Mouse (Mus musculus) left cerebral cortex, postnatal 14 days (tissue): ENCODE results near the gene Stxbp2. TPM values are rescaled to one million over a fixed set of nuclear protein-coding genes. Genes with fewer than 3 reads are reported as not detected.
"Not testable (repeated sequence)": the region's sequence is repeated elsewhere in the genome, so short reads cannot be mapped to it uniquely, and the experiment has no call there.

ENCODE experiments used
- DNase-seq, 2 experiments: peaks; one replicate each; pipeline ENCODE4 v3.0.0; 2021 to 2022; ENCODE audit warnings: low spot score in 2 of 2, mixed read lengths in 1 of 2
- intact Hi-C: fragments of 180-260 bp; cut with DNase I; formaldehyde crosslinking; loops from one replicate; pipeline ENCODE4 v1.15.1; 2025
- long read RNA-seq, 2 experiments: library from polyadenylated mRNA; stranded (forward); transcript quantifications; one replicate each; pipeline ENCODE4 v2.0.0; 2021
- total RNA-seq, 2 experiments: library from RNA; stranded (reverse); gene quantifications; 2 replicates each; pipeline ENCODE4 v1.2.3; 2021

Stxbp2 gene
- 10 to 100 TPM; 39.2 to 50.8 TPM for total RNA-seq
- long read RNA-seq, experiment 1, partial matches to known transcripts: 2 of 23 reads
- long read RNA-seq, experiment 1, other reads (novel, unspliced or antisense): 19 of 23 reads
- long read RNA-seq, experiment 2, partial matches to known transcripts: 2 of 20 reads
- long read RNA-seq, experiment 2, other reads (novel, unspliced or antisense): 17 of 20 reads

DNA sequence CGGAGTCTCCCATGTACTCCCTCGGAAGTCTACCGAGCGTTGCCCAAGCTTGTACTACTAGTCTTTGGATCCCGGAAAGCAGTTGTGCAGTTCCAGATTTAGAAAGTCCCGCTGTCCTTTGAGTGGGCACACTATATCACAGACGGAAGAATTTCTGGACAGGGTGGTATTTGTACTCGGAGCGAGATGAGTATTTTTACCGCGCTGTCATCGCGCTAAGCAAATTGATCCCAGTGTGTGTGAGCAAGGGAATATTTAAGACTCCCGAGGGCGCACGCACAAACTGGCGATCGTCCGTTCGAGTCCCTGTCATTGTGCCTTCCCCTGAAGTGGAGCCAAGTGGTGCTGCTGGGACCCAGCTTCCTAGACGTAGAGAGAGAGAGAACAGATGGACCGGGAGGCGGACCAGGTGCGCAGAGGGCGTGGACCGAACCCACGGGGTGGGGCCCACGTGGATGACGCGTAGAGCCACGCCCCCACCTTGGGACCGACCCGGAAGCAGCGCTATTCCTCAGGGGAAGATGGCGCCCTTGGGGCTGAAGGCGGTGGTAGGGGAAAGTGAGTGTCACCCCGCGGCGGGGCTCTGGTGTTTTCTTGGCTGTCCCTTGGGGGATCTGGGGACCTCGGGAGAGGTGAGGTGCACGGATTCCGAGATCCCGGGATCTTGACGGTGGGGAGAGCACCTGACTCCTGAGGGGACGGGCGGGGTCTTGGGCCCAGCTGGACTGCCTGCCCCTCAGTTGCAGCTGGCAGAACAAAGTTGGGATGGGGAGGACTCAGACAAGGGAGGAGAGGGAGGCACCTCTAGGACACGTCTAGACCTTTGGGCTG is at the start of gene Stxbp2:
TSS of gene Stxbp2 (plus strand) at position 309 of the 831 bp plus-strand sequence.
- intact Hi-C loops: no loop called here
- peak; percentile 65 to 85 for DNase-seq

- DNase-seq, intact Hi-C loops: not testable (repeated sequence)
Observed at GRCm38 (mm10) chr8:3581961-3582360, 48.8 kb upstream of the Stxbp2 start.

DNA sequence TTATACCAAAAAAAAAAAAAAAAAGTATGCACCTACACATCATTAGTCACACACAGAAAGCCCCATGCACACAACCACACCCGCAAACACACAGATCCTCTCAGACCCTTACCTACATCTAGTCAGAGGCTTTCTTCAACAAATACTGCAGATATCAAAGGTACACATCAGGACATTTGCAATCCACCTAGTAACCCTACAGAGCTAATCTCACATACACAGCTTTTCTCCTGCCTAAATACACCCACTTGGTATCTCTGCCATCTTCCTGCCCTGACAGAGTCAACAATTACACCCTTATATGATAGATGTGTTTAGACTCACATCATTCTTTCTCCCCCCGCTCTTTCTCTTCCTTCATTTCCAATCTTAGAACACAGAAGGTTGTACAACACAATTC is 44.3 kb upstream of the Stxbp2 start:
- no peak for DNase-seq

GRCm38 (mm10) chr8:3586993-3587390 is 43.8 kb upstream of the Stxbp2 start, which contains the start of gene Camsap3:
TSS of gene Camsap3 (plus strand) at chr8:3587293.
- no peak for DNase-seq
- intact Hi-C loops: no loop called here

More for the DNA sequence above, 44.3 kb upstream of the Stxbp2 start:
- intact Hi-C loops: no loop called here

DNA sequence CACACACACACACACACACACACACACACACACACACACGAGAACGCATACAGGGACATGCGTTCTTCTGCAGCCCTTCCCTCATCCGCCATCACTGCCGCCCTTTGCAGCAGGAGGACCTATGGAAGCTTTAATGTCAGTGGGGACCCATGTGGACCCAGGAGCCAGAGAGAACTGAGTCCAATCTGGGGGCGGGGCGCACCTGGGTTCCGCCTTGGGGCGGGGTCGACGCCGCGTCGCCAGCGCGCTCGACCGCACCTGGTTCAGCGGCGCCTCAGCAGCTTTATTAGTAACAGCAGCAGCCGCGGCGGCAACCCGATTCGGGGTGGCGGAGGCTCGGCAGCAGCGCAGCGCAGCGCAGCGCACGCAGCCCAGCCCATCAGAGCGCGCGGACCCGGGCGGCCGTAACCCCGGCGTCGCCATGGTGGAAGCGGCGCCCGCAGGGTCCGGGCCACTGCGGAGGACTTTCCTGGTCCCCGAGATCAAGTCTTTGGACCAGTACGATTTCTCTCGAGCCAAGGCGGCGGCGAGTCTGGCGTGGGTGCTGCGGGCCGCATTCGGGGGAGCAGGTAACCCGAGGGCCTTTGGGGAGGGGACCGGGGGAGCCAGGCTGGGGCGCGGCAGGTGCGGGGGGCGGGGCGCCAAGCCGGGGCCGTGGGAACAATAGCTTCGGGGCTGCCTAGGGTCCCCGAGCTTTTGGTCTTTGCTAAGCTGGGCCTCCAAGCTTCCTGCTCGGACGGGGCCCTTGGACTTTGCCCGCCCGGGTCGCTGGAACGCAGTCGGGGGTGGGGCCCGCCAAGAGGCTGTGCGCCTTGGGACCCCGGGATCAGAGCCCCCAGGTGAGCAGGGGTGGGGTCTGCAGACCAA is 43.1 kb upstream of the Stxbp2 start:
- intact Hi-C loops: no loop called here
- DNase-seq: peak; percentile 71 to 75

DNA sequence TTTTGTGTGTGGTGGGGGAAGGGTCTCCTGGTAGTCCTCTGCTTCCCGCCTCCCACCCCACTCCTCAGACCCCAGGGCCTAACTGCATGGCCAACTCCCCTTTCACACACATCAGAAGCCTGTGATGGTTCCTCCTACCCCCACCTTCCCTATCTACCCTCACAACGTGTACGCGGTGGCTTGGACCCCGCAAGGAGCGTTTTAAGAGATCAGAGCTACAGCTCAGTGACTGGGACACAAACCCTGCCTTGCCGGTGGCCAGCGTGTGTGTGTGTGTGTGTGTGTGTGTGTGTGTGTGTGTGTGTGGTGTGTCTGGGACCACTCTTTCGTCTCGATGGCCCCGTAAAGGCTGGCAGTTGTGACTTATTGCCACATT is 42.5 kb upstream of the Stxbp2 start:
- intact Hi-C loops: no loop called here
- DNase-seq: peak in 1 of 2 experiments; percentile 21

- DNase-seq: no peak
- intact Hi-C loops: no loop called here
Observed at GRCm38 (mm10) chr8:3593470-3593869, 37.3 kb upstream of the Stxbp2 start.

- intact Hi-C loops: no loop called here
- no peak for DNase-seq
Observed at GRCm38 (mm10) chr8:3594466-3594865, 36.3 kb upstream of the Stxbp2 start.

DNA sequence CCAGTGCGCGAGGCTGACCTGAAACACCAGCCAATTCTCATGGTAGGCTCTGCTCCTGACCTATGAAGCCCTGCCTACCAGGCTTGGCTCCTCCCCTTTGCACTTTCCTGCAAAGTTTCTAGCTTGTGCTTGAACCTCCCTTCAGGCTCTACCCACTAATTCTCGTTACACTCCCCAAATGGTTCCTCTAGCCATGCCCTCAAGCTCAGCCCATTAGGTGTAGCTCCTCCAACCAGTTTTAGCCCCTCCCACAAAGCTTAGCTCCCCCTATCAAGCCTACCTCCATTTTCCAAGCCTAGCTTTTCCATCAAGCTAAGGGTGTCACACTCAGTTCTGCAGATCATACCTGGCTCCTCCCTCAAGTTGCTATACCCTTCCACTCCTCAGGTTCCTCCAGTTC is 32.7 kb upstream of the Stxbp2 start:
- intact Hi-C loops: no loop called here
- no peak for DNase-seq

- DNase-seq: no peak
Observed at GRCm38 (mm10) chr8:3599219-3599618, 31.5 kb upstream of the Stxbp2 start.

GRCm38 (mm10) chr8:3600401-3600800 is 30.4 kb upstream of the Stxbp2 start:
- DNase-seq: no peak
- intact Hi-C loops: no loop called here

More at GRCm38 (mm10) chr8:3599219-3599618, 31.5 kb upstream of the Stxbp2 start:
- intact Hi-C loops: no loop called here

GRCm38 (mm10) chr8:3603439-3603838 is 27.3 kb upstream of the Stxbp2 start:
- intact Hi-C loops: no loop called here
- DNase-seq: no peak

GRCm38 (mm10) chr8:3606593-3606992 is 24.2 kb upstream of the Stxbp2 start:
- no peak for DNase-seq
- intact Hi-C loops: no loop called here

GRCm38 (mm10) chr8:3607822-3608221 is 22.9 kb upstream of the Stxbp2 start:
- DNase-seq: no peak

DNA sequence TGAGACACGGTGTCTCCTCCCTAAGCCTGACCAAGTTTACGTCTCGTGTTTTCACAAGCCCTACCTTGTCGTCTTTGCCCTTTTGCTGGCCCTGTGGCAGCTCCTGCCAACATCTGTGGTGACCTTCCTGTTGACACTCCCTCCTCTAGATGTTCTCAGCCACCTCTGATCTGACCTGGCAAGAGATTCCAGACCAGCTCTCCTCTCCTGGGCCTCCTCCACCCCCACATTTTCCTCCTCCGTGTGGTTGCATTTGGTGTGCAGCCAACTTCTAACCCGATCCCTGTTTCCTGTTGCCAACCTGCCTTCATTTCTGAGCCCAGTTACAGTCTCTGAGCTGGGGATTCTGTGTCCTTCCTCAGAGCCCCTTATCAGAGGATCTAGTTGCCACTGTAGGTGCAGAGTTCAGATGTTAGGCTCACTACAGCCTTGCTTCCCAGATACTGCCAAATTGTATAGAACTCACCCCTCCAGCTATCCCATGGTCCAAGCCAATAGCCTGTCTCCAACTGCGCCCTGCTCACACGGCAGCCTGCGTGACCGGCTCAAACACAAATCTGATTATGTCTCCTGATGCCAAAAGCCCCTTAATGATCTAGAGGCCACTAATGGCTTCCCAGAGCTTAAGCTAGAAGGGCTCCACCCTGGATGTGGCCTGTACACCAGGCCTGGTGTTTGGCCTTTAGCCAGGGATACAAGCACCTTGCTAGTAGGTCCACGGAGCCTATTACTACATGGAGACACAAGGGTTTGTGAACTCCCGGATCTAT is 21.5 kb upstream of the Stxbp2 start:
- DNase-seq: no peak
- intact Hi-C loops: no loop called here

More at GRCm38 (mm10) chr8:3607822-3608221, 22.9 kb upstream of the Stxbp2 start:
- intact Hi-C loops: no loop called here

DNA sequence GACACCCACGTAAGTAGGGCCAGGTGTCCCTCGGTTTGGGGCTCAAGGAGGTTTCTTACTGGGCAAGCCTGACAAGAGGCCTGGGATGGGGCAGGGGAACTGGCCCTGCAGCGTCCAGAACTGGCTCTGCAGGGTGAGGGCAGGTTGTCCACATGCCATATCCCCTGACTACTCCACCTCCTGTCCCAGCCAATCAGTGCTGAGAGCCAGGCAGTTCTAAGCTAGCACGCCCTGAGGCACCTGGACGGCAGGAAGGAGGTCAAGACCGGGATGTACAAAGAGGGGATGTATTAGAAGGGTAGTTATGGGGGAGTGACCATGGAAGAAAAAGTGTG is 21.0 kb upstream of the Stxbp2 start:
- intact Hi-C loops: no loop called here
- no peak for DNase-seq

GRCm38 (mm10) chr8:3621199-3621970 is 9.4 kb upstream of the Stxbp2 start, which contains the start of the genes Xab2 and Pet100:
TSS of gene Xab2 (minus strand) at chr8:3621316.
TSS of gene Pet100 (plus strand) at chr8:3621548.
- intact Hi-C loops: loop anchor here (2.0 kb wide), 1 partner anchor 55 kb away; the partner anchor contains the start of gene Trappc5
- DNase-seq: peak; percentile 99 to 100

GRCm38 (mm10) chr8:3622119-3622518 is 8.6 kb upstream of the Stxbp2 start:
- no peak for DNase-seq
- intact Hi-C loops: no loop called here
